Mouse (Mus musculus) megakaryocyte, embryonic 14.5 days (primary cell): ENCODE data around the gene Fam117b. TPM values are rescaled to one million over a fixed set of nuclear protein-coding genes. Genes with fewer than 3 reads are reported as not detected.

Source experiments
- H3K27me3 ChIP-seq: replicated peaks from 2 replicates; pipeline ENCODE3; 2012; ENCODE audit warnings: inconsistent platforms
- H3K36me3 ChIP-seq: replicated peaks from 2 replicates; pipeline ENCODE3; 2012; ENCODE audit warnings: low read length, inconsistent platforms, mixed read lengths
- H3K4me1 ChIP-seq: 2 replicates; pipeline ENCODE4 v1.6.1; 2012; ENCODE audit warnings: inconsistent platforms
- H3K4me3 ChIP-seq: replicated peaks from 2 replicates; pipeline ENCODE3; 2012; ENCODE audit warnings: moderate library complexity, mild to moderate bottlenecking, inconsistent platforms
- H3K9me3 ChIP-seq: 2 replicates; pipeline ENCODE4 v1.6.1; 2012; ENCODE audit warnings: inconsistent platforms
- FLI1 ChIP-seq: IDR thresholded peaks from 2 replicates; pipeline ENCODE4 v1.6.1; 2012; ENCODE audit warnings: low read length, inconsistent platforms, mixed read lengths
- GATA1 ChIP-seq: IDR thresholded peaks from 3 replicates; pipeline ENCODE4 v1.6.1; 2012; ENCODE audit warnings: mixed read lengths, low read length, inconsistent platforms, borderline replicate concordance
- polyA plus RNA-seq: library from polyadenylated mRNA; stranded (reverse); fragments of >175 nt; gene quantifications from 2 replicates; pipeline ENCODE4 v1.2.3, GENCODE M21; 2012; ENCODE audit warnings: low replicate concordance; ENCODE audit not compliant: insufficient read depth

The Fam117b gene
- polyA plus RNA-seq, 1 experiment: 4.5 TPM

DNA sequence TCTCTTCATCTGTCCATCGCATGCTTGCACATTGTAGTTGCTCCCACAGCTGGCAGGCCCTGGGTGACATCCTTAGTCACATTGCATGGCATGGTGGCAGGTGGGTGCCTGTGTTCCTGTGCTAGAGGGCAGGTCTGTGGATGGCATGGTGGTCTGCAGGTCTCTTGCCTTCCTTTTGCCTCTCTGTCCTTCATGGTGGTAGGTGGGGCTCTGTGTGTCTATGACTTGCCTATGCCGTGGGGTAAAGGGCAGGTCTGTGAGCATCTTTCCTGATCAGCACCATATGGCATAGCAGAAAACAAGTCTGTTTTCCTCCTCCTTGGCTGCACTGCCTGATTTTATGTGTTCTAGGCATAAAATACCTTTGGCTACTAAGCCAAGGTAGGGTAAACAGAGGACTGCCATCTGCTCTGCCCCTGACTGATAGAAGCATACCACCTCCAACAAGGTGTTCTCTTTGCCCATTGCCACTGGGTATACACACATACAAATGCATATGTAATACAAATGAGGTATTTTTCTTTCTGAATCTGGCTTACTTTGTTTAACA lies 14.4 kb downstream of the Fam117b start:
- Histone ChIP-seq H3K27me3 (no peaks in the 10 kb centered on the region), H3K36me3 (peaks cover 18% of the 10 kb centered on the region), H3K9me3 (peaks cover 4% of the 10 kb centered on the region; the same call in 1 of the 2 replicates), H3K4me1 (peaks cover 41% of the 10 kb centered on the region), H3K4me3 (no peak overlapping the region)
- TF ChIP-seq FLI1 (no peak), GATA1 (no peak)

DNA sequence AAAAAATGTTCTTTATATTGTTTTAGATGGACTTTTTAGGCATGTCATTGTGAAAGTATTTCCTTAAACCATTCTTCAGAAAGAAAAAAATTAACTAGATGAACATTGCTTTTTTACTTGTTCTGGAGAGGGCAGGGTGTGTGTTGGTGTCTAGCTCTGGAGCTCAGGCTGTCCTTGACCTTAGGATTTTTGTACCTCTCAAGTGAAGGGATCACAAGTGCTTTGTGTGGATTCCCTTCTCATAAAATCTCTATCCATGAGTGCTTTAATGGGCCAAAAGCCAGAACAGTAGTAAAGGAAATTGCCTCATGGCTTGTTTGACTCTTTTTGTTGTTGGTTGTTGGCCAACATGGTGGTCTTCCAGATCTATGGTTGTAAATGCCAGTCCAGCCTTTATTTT lies 18.1 kb downstream of the Fam117b start:
- H3K27me3 ChIP-seq: no peaks in the 10 kb centered on the region

DNA sequence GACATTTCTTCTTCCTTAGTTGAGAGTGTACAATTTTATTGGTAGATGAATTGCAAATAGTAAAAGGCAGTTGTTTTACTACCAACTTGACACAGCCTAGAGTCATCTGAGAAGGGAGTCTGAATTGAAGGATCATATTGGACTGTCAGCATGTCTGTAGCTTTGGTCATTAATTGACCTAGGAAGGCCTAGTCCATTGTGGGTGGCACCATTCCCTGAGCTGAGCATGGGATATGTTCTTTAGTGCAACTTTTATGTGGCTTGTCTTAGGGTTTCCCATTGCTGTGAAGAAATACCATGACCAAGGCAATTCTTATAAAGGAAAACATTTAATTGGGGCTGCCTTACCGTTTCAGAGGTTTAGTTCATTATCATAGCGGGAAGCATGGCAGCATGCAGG lies 20.2 kb downstream of the Fam117b start:
- no peaks in the 10 kb centered on the region for H3K27me3 ChIP-seq
- H3K9me3 ChIP-seq: no peaks in the 10 kb centered on the region
- H3K36me3 ChIP-seq: peaks cover 2% of the 10 kb centered on the region
- TF ChIP-seq GATA1 (no peak), FLI1 (no peak)
- H3K4me1 ChIP-seq: peaks cover 28% of the 10 kb centered on the region
- H3K4me3 ChIP-seq: no peak overlapping the region

More for the DNA sequence above, 18.1 kb downstream of the Fam117b start:
- Histone ChIP-seq H3K4me3 (no peak overlapping the region), H3K9me3 (no peaks in the 10 kb centered on the region), H3K36me3 (peaks cover 9% of the 10 kb centered on the region), H3K4me1 (peaks cover 32% of the 10 kb centered on the region)
- no peak for TF ChIP-seq GATA1
- TF ChIP-seq FLI1: no peak

DNA sequence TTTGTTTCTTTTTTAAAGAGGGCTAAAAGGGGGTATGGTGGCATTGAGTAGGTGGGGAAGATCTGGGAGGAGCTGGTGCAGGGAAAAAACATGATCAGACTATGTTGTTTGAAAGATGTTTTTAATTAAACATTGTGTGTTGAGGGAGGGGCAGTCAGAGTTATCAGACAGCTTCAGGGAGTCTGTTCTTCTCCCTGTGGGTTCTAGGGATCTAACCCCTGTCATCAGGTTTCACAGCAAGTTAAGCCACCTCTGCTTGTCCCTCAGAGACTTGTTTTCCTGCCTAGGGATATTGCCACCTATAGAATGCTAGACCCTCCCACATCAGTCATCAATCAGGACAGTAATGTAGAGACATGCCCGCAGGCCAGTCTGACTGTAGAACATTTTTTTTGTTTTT lies 28.3 kb downstream of the Fam117b start:
- Histone ChIP-seq H3K27me3 (no peaks in the 10 kb centered on the region), H3K4me1 (peaks cover 32% of the 10 kb centered on the region), H3K9me3 (no peaks in the 10 kb centered on the region), H3K4me3 (no peak overlapping the region), H3K36me3 (no peaks in the 10 kb centered on the region)
- no peak for TF ChIP-seq GATA1
- TF ChIP-seq FLI1: no peak

DNA sequence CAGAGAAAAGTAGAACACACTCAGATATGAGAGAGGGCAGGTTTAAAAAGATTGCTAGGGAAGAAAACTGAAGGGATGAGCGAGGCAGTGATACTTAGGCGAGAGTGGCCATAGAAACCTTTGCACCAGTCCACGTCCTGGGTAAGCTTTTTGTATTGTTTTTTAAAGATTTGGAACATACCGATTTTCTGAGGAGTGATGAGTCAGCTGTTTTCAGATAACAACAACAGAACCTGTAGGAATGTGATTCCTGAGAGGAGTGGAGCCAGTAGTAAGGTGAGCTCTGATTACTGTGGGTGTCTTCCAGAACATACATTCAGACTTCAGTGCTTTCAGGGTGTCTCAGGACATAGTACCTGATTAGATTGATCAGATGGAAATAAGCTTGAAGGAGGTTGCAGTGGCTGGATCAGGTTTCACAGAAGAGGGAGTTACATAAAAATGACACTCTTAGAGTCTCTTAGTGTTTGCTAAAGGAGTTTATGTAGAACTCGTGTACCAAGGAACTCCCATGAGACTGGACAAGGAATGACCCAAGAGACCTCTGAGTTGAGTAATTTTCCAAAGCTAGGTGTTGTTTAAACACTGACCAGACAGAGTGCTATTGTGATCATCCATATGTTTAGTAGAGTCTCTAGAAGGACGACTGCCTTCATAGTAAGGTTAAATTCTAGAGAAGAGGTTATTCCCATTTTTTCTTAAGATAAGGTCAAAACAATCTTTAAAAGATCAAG lies 29.4 kb downstream of the Fam117b start:
- Histone ChIP-seq H3K4me1 (peaks cover 29% of the 10 kb centered on the region), H3K27me3 (no peaks in the 10 kb centered on the region), H3K9me3 (no peaks in the 10 kb centered on the region), H3K4me3 (no peak overlapping the region), H3K36me3 (no peaks in the 10 kb centered on the region)
- TF ChIP-seq FLI1 (no peak), GATA1 (no peak)

DNA sequence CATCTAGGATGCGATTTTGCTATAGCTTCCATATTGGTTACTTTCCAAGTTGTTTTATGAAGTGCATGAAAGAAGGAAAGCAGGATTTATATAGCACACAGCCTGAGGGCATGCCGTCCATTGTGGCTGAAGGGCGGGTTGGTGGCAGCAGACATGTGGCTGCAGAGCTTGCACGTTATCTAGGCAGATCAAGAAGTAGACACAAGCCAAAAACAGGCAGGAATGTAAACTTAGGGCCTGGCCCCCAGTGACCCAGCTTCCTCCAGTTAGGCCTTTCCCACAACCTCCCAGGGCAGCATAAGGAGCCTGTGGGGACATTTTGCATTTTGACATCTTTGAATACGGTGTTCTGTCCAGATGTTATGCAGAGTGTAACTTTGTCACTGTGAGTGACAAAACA lies 31.0 kb downstream of the Fam117b start:
- Histone ChIP-seq H3K36me3 (peaks cover 1% of the 10 kb centered on the region), H3K4me1 (peaks cover 24% of the 10 kb centered on the region), H3K27me3 (no peaks in the 10 kb centered on the region), H3K9me3 (no peaks in the 10 kb centered on the region), H3K4me3 (no peak overlapping the region)
- no peak for TF ChIP-seq FLI1
- no peak for TF ChIP-seq GATA1

DNA sequence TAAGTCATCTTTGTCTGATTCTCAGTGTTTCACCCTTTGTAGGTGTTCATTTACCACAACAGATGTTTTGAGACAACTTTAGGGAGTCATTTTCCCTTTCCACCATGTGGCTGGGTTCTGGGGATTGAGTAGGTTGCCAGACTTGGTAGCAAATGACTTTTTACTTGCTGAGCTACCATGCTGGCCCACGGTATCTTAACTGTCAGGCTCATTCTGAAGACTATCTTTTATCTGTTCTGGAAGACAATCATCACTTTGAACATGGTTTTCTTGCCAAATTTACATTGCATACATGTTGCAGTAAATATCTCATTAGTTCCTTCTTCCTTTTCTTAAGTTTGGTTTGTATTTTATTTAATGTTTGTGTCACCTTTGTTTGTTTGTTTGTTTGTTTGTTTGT lies 33.2 kb downstream of the Fam117b start:
- H3K9me3 ChIP-seq: no peaks in the 10 kb centered on the region
- H3K27me3 ChIP-seq: no peaks in the 10 kb centered on the region
- H3K4me1 ChIP-seq: peaks cover 17% of the 10 kb centered on the region
- TF ChIP-seq GATA1 (no peak), FLI1 (no peak)
- no peak overlapping the region for H3K4me3 ChIP-seq
- peaks cover 18% of the 10 kb centered on the region for H3K36me3 ChIP-seq

DNA sequence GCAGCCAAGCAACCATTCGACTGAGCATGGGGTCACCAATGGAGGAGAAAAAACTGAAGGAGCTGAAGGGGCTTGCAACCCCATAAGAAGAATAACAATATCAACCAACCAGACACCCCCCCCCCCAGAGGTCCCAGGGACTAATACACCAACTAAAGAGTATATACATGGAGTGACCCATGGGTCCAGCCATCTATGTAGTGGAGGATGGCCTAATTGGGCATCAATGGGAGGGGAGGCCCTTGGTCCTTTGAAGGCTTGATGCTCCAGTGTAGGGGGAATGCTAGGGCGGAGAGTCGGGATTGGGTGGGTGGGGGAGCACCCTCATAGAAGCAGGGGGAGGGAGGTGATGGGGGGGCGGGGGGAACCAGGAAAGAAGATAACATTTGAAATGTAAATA lies 34.7 kb downstream of the Fam117b start:
- Histone ChIP-seq H3K36me3 (peaks cover 22% of the 10 kb centered on the region), H3K4me3 (no peak overlapping the region), H3K4me1 (peaks cover 5% of the 10 kb centered on the region), H3K9me3 (no peaks in the 10 kb centered on the region), H3K27me3 (no peaks in the 10 kb centered on the region)
- TF ChIP-seq GATA1 (no peak), FLI1 (no peak)

DNA sequence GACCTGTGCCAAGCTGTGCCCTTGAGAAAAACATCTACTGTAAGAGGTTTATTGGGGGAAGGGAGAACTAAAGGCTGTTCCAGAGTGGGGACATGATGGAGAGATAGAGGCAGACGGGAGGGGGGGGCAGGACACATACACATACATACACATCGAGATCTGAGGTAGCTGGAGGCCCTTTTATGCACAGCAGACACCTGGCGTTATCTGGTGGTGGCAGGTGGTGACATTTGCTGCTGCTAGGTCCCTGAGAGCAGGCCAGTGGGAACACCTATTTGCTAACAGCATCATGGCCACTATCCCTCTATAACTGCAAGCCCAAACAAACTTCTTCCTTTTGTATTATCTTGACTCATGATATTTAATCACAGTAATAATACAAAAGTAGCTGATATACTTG lies 44.4 kb downstream of the Fam117b start:
- Histone ChIP-seq H3K36me3 (peaks cover 39% of the 10 kb centered on the region), H3K4me3 (no peak overlapping the region), H3K4me1 (peaks cover 6% of the 10 kb centered on the region; the same call in 1 of the 2 replicates), H3K9me3 (no peaks in the 10 kb centered on the region), H3K27me3 (no peaks in the 10 kb centered on the region)
- TF ChIP-seq GATA1: no peak
- no peak for TF ChIP-seq FLI1

DNA sequence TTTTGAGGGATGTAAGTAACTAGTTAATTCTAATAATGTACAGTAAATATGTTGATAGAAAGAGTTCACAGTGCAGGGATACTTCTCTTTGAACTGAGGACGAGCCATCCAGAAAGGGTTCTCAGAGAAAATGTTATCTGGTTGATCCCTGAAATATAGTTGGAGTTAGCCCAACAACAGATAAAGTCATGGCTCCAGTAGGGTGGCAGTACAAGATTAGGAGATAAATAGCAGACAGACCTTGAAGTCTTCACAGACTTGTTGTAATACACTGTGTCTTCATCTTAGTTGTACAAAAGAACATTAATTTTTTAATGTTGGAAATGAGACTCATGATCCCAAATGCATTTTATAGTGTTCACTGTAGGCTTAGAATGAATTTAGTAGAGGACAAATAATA lies 47.1 kb downstream of the Fam117b start:
- no peak overlapping the region for H3K4me3 ChIP-seq
- no peaks in the 10 kb centered on the region for H3K27me3 ChIP-seq
- H3K4me1 ChIP-seq: peaks cover 6% of the 10 kb centered on the region; the same call in 1 of the 2 replicates
- H3K36me3 ChIP-seq: peaks cover 53% of the 10 kb centered on the region
- H3K9me3 ChIP-seq: no peaks in the 10 kb centered on the region
- TF ChIP-seq GATA1 (no peak), FLI1 (no peak)
